Mouse (Mus musculus): ENCODE results near the gene Tsx.
"Not testable (repeated sequence)": the region's sequence is repeated elsewhere in the genome, so short reads cannot be mapped to it uniquely, and the experiment has no call there.

The Tsx gene

DNA sequence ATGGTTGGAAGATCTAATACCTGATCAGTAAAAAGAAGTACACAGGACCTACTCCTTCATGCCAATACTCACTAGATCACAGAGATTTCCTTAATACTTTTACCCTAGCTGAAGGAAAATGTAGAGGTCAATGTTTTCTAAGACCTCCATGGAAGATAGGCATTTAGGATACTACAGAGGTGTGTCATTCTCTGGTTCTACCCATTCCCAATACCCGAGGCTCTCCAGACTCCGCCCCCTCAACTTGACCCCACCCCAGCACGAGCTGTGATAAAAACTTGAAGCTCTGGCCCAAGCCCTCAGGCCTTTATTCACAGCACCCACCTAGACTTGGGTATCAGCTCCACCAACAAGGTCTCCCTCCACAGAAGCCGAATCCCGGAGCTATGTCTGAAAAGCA, at the start of gene Tsx:
TSS of gene Tsx (plus strand) at position 301 of the 400 bp plus-strand sequence.
- no peak for DNase-seq (ENCODE audit: extremely low read depth, low read depth)

DNA sequence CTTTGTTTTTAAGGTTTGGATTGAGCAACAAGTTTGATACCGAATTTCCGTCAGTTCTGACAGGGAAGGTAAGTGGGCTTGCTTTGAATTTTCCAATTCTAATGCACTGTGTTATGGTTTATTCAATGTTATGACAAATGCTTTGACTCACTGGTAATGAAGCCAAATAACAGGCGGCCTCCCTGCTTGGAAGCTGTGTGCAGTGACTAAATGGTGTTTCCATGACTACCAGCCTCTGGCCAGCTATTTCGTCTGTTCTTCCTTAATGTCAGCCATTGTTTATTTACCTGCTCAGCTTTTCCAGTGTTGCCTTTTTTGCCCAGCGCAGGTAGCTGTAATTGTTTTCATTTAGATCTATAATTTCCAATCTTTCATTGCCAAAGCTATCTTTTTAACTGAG, 48.1 kb upstream of the Tsx start:
- DNase-seq (ENCODE audit: extremely low read depth, low read depth), result no peak

GRCm38 (mm10) chrX:103368650-103369049, 45.6 kb upstream of the Tsx start:
- DNase-seq (ENCODE audit: extremely low read depth, low read depth), result no peak

DNA sequence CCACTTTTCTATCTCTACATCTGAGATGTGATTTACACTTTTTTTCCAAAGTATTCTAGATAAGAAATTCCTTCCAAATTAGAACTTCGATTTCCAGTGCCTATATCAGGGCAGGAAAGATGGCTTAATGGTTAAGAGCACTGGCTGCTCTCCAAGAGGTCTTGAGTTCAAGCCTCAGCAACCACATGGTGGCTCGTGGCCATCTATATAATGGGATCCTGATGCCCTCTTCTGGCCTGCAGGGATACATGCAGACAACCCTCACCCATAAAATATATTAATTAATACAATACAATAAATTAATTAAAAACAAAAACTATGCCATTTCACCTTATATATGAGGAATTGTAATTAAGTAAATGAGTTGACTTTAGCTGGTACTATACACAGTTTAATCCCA, 43.0 kb upstream of the Tsx start:
- DNase-seq (ENCODE audit: extremely low read depth, low read depth), result no peak

GRCm38 (mm10) chrX:103371627-103372026, 42.6 kb upstream of the Tsx start:
- DNase-seq (ENCODE audit: extremely low read depth, low read depth), result no peak

GRCm38 (mm10) chrX:103374250-103374649, 40.0 kb upstream of the Tsx start:
- DNase-seq (ENCODE audit: extremely low read depth, low read depth), result no peak

GRCm38 (mm10) chrX:103384528-103384927, 29.7 kb upstream of the Tsx start:
- DNase-seq (ENCODE audit: extremely low read depth, low read depth), result no peak

DNA sequence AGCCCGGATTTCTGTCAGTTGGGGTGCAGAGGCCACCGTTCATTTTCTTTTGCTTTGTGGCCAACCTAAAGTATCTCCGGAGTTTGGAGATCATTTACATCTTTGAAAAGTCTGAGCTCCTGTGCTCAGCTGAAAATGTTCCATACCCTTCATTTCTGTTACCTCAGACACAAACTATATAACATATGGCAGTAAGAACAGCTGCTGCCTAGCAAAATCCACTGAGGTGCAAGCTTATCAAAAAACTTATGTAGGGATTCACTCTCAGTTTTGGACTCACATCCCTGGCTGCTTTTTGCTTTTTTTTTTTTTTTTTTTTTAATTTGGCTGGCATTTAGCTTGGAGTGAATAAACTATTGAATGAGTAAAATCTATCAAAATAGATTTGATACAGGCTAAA, 26.1 kb upstream of the Tsx start:
- no peak for DNase-seq (ENCODE audit: extremely low read depth, low read depth)

GRCm38 (mm10) chrX:103393841-103394240, 20.4 kb upstream of the Tsx start:
- no peak for DNase-seq (ENCODE audit: extremely low read depth, low read depth)

DNA sequence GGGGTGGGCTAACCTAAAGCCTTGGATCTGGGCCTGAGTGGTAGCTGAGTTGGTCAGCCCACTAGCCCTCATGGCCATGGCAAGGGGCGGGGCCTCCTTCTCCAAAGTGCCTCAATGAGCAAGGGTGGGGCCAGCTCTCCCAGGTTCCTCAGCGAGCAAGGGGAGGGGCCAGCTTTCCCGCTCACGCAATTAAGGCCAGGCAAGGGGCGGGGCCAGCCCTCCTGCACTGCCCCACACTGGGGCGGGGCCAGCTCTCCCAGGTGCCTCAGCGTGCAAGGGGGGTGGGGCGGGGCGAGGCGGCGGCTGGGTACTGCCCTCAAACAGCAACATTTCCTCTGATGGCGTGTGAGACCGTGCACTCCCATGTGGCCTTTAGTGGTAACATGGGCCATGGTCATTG, 9.2 kb upstream of the Tsx start:
- DNase-seq (ENCODE audit: extremely low read depth, low read depth), result no peak

DNA sequence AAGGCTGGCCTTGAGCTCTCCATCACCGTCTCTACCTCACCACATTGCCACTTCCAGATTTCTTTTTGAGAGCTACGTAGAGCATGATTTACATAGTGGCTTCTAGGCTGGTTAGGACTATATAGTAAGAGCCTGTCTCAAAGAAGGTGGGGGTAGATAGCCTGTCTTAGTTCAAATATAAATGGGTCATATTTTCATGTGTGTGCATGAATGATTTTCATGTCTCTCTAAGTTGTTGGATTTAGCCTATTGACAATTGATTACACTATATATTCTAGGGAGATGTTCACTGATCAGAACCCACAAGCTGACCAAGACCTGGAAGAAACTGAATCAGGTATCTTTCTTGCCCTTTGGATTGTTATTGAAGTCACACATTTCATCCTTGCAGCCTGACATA, 7.4 kb downstream of the Tsx start, which contains the start of gene Gm26992:
TSS of gene Gm26992 (plus strand) at position 301 of the 400 bp plus-strand sequence.
- no peak for DNase-seq (ENCODE audit: extremely low read depth, low read depth)

DNA sequence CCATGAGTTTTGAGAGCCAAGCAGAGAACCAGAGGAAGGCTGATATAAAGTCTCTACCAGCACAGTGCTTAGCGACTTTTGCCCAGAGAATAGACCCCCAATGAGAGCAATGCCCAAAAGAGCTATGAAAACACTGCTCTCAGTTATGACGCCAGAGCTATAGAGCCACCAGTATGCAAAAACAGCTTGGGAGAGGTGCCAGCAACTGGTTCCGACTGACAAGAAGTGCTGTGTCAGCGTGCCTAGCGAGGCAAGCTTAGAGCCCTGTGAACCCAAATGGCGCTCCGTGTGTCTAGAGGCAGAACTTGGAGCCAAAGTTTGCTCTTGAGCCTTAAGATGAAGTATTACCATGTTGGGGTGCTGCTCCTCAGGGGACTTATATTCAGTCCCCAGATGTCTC, 13.4 kb downstream of the Tsx start:
- DNase-seq (ENCODE audit: extremely low read depth, low read depth), result no peak

DNA sequence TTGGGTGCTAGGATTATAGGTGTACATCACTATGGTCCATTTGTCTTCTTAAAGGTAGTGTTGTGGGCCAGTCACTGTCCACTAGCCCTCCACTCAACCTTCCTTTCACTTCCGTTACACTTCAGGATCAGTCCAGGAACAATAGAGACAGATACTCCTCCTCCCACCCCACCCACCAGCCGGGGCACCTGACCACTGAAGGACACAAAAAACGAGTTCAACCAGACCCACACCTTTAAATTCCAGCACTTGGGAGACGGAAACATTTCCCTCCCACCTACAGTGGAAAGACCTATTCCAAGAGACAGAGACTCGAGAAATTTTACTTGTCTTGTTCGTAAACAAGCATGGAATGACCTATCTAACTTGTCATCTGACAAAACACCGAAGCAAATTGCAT, 18.0 kb downstream of the Tsx start:
- DNase-seq (ENCODE audit: extremely low read depth, low read depth), result no peak

DNA sequence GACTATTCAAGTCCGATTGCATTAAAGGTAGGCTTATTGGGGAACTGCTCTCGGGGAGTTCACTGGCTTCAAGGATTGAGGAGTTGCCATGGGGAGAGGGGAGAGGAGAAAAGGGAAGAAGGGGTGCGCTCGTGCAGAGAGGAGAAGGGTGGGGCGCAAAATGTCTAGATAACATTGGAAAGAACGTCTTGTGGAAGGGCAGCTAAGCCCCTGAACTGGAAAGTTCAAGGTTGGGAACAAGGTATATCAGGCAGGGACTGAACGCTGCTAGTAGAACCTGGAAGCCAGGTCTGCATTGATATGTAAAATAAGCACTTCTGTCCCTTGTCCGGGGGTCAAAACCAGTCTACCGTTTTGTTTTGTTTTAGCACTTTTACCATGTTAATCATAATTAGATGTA, 23.8 kb downstream of the Tsx start:
- no peak for DNase-seq (ENCODE audit: extremely low read depth, low read depth)

DNA sequence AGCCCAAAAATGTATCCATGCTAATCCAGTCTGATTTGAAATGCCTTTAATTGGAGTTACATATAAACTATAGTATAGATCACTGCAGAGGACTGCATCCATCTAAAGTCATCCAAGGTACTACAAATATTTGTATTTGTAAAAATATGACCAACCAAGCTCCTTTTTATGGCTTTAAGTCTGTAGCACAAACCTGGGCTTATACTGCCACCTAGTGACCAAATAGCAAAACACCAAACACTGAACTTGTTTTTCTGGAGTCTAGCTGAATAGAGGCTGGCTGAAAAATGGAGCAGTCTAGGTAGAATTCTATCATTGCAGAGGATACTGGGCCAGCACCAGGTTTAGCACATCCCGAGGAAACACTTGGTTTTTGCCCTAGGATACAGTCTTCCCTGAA, 26.5 kb downstream of the Tsx start:
- DNase-seq (ENCODE audit: extremely low read depth, low read depth), result peak; percentile 73

- peak; percentile 77 for DNase-seq (ENCODE audit: extremely low read depth, low read depth)
Measured at GRCm38 (mm10) chrX:103443755-103444154, 29.5 kb downstream of the Tsx start.

- DNase-seq (ENCODE audit: extremely low read depth, low read depth), result no peak
Measured at GRCm38 (mm10) chrX:103447539-103448169, 33.4 kb downstream of the Tsx start.

- not testable (repeated sequence) for DNase-seq (ENCODE audit: extremely low read depth, low read depth)
Measured at GRCm38 (mm10) chrX:103448429-103448828, 34.2 kb downstream of the Tsx start.

GRCm38 (mm10) chrX:103448943-103449722, 34.9 kb downstream of the Tsx start:
- DNase-seq (ENCODE audit: extremely low read depth, low read depth), result not testable (repeated sequence)

DNA sequence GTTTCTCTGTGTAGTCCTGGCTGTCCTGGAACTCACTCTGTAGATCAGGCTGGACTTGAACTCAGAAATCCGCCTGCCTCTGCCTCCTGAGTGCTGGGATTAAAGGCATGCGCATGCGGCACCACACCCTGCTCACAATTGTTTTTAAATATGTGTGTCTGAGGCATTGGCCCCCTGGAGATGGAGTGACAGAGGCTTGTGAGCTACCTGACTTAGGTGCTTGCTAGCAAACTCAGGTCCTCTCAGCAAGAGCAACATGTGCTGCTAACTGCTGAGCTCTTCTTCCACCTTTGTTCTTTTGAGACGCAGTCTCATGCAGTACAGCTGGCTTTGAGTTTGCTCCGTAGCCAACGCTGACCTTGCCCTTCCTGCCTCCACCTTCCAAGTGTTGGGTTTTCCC, 38.5 kb downstream of the Tsx start:
- no peak for DNase-seq (ENCODE audit: extremely low read depth, low read depth)

GRCm38 (mm10) chrX:103460056-103460455, 45.8 kb downstream of the Tsx start:
- peak; percentile 14 for DNase-seq (ENCODE audit: extremely low read depth, low read depth)

DNA sequence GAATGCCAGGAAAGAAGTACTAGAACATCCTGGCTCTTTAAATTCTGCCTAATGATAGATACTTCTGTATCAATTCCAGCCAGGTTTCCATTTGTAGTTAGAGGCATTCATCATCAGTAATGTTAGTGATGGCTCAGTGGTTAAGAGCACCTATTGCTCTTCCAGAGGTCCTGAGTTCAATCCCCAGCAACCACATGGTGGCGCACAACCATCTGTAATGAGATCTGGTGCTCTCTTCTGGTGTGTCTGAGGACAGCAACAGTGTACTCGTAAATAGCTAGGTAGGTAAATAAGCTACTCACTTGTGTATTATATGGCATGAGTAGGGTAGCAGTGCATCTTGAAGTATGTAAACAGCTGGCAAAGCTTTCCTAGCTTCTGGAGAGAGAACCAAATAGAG, 54.7 kb downstream of the Tsx start:
- DNase-seq (ENCODE audit: extremely low read depth, low read depth), result no peak

DNA sequence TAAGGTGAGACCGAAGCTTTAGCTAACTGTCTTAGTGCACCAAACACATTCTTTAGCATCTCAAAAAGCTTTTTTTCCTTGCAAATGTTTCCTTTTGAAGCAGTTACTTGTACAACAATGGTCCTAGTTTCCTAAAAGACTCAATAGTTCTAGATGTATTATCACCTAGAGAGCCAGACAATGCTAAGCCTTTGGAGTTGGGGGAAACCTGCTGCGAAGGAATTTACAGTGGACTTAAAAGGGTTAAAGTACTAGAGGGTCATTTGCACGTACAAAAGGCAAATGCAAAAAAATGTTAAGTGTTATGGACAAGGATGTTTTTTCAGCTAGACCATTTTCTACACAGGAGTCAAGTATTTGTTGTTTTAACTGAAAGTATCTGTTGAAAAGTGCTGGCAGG, 58.1 kb downstream of the Tsx start:
- no peak for DNase-seq (ENCODE audit: extremely low read depth, low read depth)

Data from MEL-GATA-1-ER (cell line).